ENCODE assay signal across 31 mouse cellular contexts in genomic region chr4:148527158-148527910, GRCm38 (mm10). TPM values are rescaled to one million over a fixed set of nuclear protein-coding genes. Genes with fewer than 3 reads are reported as not detected.
DNase-seq lines count a peak whose midpoint lies in the region; ATAC-seq and TF ChIP-seq lines count a peak whose summit lies in the region.
"Had no signal": no experiment of that assay in that cellular context is flagged by ENCODE, and none has a peak within 500 bp of the region (broad histone marks: within the 10 kb centered on the region; RNA-seq: fewer than 3 reads in every experiment).

No protein-coding gene starts in this region.

- intact Hi-C loops in gastrocnemius, adult 2 months (cut with DNase I) = no loop called here
- intact Hi-C loops in heart, postnatal 10 days (cut with DNase I) = no loop called here
- intact Hi-C loops in heart, postnatal 36 days (cut with DNase I) = no loop called here

- peak; percentile 67 for DNase-seq in gastrocnemius, adult 2 months
- no peak for DNase-seq in gastrocnemius, postnatal 10 days
- DNase-seq in heart, postnatal 10 days = peak; percentile 45 to 53
- DNase-seq in heart, postnatal 36 days = no peak
- peak; percentile 17 for DNase-seq in midbrain, embryonic 11.5 days (ENCODE audit: low spot score, missing footprints)
- no peak for DNase-seq in midbrain, embryonic 10.5 days (ENCODE audit: low spot score)
- DNase-seq in skeletal muscle tissue, adult 2 months (ENCODE audit: low read depth, low spot score) = peak; percentile 60
- no peak for DNase-seq in adrenal gland, adult 18-20 months (ENCODE audit: low spot score in 2 of 2)
- DNase-seq: adrenal gland, adult 8-10 months; cerebellum, adult 2 months; cerebellum, postnatal 14 days; kidney, adult 9 months; kidney, postnatal 14 days; liver, embryonic 13.5 days; lung, adult 2 months; lung, postnatal 14 days; right cerebral cortex, postnatal 4 days; thymus, postnatal 4 days had no signal

- peak overlapping the region; percentile 80 for H3K27ac ChIP-seq in gastrocnemius, adult 2 months
- no peak overlapping the region for H3K27ac ChIP-seq in midbrain, embryonic 11.5 days (ENCODE audit: low read depth, low read length)
- no peak overlapping the region for H3K27ac ChIP-seq in midbrain, embryonic 10.5 days (replicated peaks)
- H3K27ac ChIP-seq: forebrain, embryonic 15.5 days; heart, embryonic 13.5 days; hindbrain, embryonic 14.5 days; layer of hippocampus, adult 2 months; left cerebral cortex, adult 2 months; limb, embryonic 15.5 days; liver, embryonic 13.5 days; midbrain, embryonic 13.5 days; neural tube, embryonic 13.5 days had no signal

- no peak for ATAC-seq in midbrain, embryonic 11.5 days (ENCODE audit: low FRiP score)
- ATAC-seq: activated CD4-positive, CD25-positive, alpha-beta regulatory T cell, adult 4 months; CD4-positive, CD25-positive, alpha-beta regulatory T cell, adult 4 months; forebrain, embryonic 15.5 days; intestine, postnatal 0 days; midbrain, embryonic 13.5 days had no signal

- no peak overlapping the region for H3K9ac ChIP-seq in midbrain, embryonic 11.5 days (ENCODE audit: low read length)
- H3K9ac ChIP-seq: forebrain, embryonic 15.5 days; heart, embryonic 13.5 days; hindbrain, embryonic 14.5 days; limb, embryonic 15.5 days; liver, embryonic 13.5 days; midbrain, embryonic 13.5 days; neural tube, embryonic 13.5 days had no signal

- H3K4me1 ChIP-seq in midbrain, embryonic 11.5 days (ENCODE audit: control insufficient read depth, insufficient read depth, low read length) = no peaks in the 10 kb centered on the region
- H3K4me1 ChIP-seq in midbrain, embryonic 10.5 days = no peaks in the 10 kb centered on the region
- H3K4me1 ChIP-seq: forebrain, embryonic 15.5 days; heart, embryonic 13.5 days; liver, embryonic 13.5 days; midbrain, embryonic 13.5 days had no signal

- H3K4me3 ChIP-seq in gastrocnemius, adult 2 months = no peak overlapping the region
- H3K4me3 ChIP-seq in midbrain, embryonic 11.5 days (ENCODE audit: low read depth, low read length) = no peak overlapping the region
- H3K4me3 ChIP-seq in midbrain, embryonic 10.5 days = no peak overlapping the region
- H3K4me3 ChIP-seq: forebrain, embryonic 15.5 days; heart, embryonic 13.5 days; layer of hippocampus, adult 2 months; left cerebral cortex, adult 2 months; limb, embryonic 15.5 days; liver, embryonic 13.5 days; midbrain, embryonic 13.5 days; neural tube, embryonic 13.5 days had no signal

- H3K9me3 ChIP-seq in midbrain, embryonic 11.5 days (ENCODE audit: control insufficient read depth, low read length) = no peaks in the 10 kb centered on the region
- no peaks in the 10 kb centered on the region for H3K9me3 ChIP-seq in midbrain, embryonic 10.5 days (replicated peaks)
- H3K9me3 ChIP-seq: forebrain, embryonic 15.5 days; heart, embryonic 13.5 days; limb, embryonic 15.5 days; liver, embryonic 13.5 days; midbrain, embryonic 13.5 days; neural tube, embryonic 13.5 days had no signal

- peaks cover 28% of the 10 kb centered on the region for H3K36me3 ChIP-seq in midbrain, embryonic 11.5 days (ENCODE audit: control insufficient read depth, insufficient read depth, low read length)
- peaks cover 96% of the 10 kb centered on the region for H3K36me3 ChIP-seq in midbrain, embryonic 10.5 days

- no peaks in the 10 kb centered on the region for H3K27me3 ChIP-seq in midbrain, embryonic 11.5 days (ENCODE audit: control insufficient read depth, insufficient read depth, low read length)
- H3K27me3 ChIP-seq in midbrain, embryonic 10.5 days (ENCODE audit: low read depth, poor library complexity, severe bottlenecking) = no peaks in the 10 kb centered on the region
- H3K27me3 ChIP-seq: forebrain, embryonic 15.5 days; heart, embryonic 13.5 days; limb, embryonic 15.5 days; liver, embryonic 13.5 days; midbrain, embryonic 13.5 days; neural tube, embryonic 13.5 days had no signal

- no peak overlapping the region for H3K4me2 ChIP-seq in midbrain, embryonic 11.5 days
- H3K4me2 ChIP-seq: forebrain, embryonic 15.5 days; heart, embryonic 13.5 days; hindbrain, embryonic 14.5 days; limb, embryonic 15.5 days; liver, embryonic 13.5 days; midbrain, embryonic 13.5 days; neural tube, embryonic 13.5 days had no signal

- WGBS in midbrain, embryonic 11.5 days = 90% methylated on average over 10 of the region's 10 CpGs
- WGBS in midbrain, embryonic 10.5 days = 93% methylated on average over 10 of the region's 10 CpGs

- no peak for TF ChIP-seq CTCF in gastrocnemius, adult 2 months (IDR thresholded peaks at IDR 0.05)

RNA-seq across cellular contexts. Expression of gene Angptl7, which starts 27.1 kb away (rescaled TPM):
- 10 to 100 TPM; 27.8 to 52.8 TPM for total RNA-seq in gastrocnemius, adult 2 months (2021)
- total RNA-seq in gastrocnemius, postnatal 10 days (2021) = 10 to 100 TPM in 1 of 2 experiments, 1 to 10 TPM in 1; 3.8 to 24.4 TPM
- 1 to 10 TPM; 3.3 to 4.8 TPM for total RNA-seq in heart, postnatal 10 days (2021)
- 1 to 10 TPM; 2.8 to 4.3 TPM for total RNA-seq in heart, postnatal 36 days (2021)
- 0.14 and 0.22 TPM in 2 replicates for polyA plus RNA-seq in midbrain, embryonic 11.5 days (2014; fragmentation: Nextera tagmentation; extraction: Ambion mirVana)
- polyA plus RNA-seq in midbrain, embryonic 10.5 days (2016; fragmentation: Nextera tagmentation; extraction: Ambion mirVana) = 0.16 and 0.21 TPM in 2 replicates
- 1 to 10 TPM in 1 of 2 experiments, under 1 TPM in 1; 0.63 to 1.3 TPM for total RNA-seq in adrenal gland, adult 18-20 months (2021)
- total RNA-seq: hematopoietic stem cell, adult 5-6 weeks; megakaryocyte, adult 5-6 weeks had no signal

RNA-seq across cellular contexts. Expression of gene Exosc10, which starts 30.9 kb away (rescaled TPM):
- total RNA-seq in gastrocnemius, adult 2 months (2021) = 10 to 100 TPM; 21.0 to 21.6 TPM
- total RNA-seq in gastrocnemius, postnatal 10 days (2021) = 10 to 100 TPM; 27.0 to 32.7 TPM
- 10 to 100 TPM; 55.4 to 56.0 TPM for total RNA-seq in heart, postnatal 10 days (2021)
- 10 to 100 TPM; 38.5 to 43.2 TPM for total RNA-seq in heart, postnatal 36 days (2021)
- polyA plus RNA-seq in midbrain, embryonic 11.5 days (2014; fragmentation: Nextera tagmentation; extraction: Ambion mirVana) = 101 and 107 TPM in 2 replicates
- 96.2 and 98.8 TPM in 2 replicates for polyA plus RNA-seq in midbrain, embryonic 10.5 days (2016; fragmentation: Nextera tagmentation; extraction: Ambion mirVana)
- total RNA-seq in adrenal gland, adult 18-20 months (2021) = 10 to 100 TPM; 42.7 to 44.8 TPM

Comparison
In these comparisons a context has a peak if more than half of its experiments do, and no peak if none do; other contexts are left out.
1. DNase-seq: peak in gastrocnemius, adult 2 months (single experiment), heart, postnatal 10 days (2 of 2), midbrain, embryonic 11.5 days (single experiment) and skeletal muscle tissue, adult 2 months (single experiment); none in gastrocnemius, postnatal 10 days (single experiment), heart, postnatal 36 days (0 of 2), midbrain, embryonic 10.5 days (single experiment) and adrenal gland, adult 18-20 months (0 of 2).